Mouse (Mus musculus): ENCODE data around the gene H2-Q4. TPM values are rescaled to one million over a fixed set of nuclear protein-coding genes. Genes with fewer than 3 reads are reported as not detected.

H2-Q4 gene
- polyA plus RNA-seq (2017; shearing (Covaris generic)) = 49.6 TPM

DNA sequence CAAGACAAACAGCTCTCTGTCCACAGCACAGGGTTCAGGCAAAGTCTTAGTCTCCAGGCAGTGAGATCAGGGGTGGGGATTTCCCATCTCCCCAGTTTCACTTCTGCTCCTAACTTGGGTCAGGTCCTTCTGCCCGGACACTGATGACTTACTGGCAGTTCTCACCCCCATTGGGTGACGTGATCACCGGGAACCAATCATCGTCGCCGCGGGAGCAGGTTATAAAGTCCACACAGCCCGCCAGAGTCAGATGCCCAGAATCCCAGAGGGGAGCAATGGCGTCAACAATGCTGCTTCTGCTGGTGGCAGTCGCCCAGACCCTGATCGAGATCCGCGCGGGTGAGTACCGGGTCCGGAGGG is at the start of gene H2-Q4:
TSS of gene H2-Q4 (plus strand) at position 249 of the 360 bp plus-strand sequence.

DNA sequence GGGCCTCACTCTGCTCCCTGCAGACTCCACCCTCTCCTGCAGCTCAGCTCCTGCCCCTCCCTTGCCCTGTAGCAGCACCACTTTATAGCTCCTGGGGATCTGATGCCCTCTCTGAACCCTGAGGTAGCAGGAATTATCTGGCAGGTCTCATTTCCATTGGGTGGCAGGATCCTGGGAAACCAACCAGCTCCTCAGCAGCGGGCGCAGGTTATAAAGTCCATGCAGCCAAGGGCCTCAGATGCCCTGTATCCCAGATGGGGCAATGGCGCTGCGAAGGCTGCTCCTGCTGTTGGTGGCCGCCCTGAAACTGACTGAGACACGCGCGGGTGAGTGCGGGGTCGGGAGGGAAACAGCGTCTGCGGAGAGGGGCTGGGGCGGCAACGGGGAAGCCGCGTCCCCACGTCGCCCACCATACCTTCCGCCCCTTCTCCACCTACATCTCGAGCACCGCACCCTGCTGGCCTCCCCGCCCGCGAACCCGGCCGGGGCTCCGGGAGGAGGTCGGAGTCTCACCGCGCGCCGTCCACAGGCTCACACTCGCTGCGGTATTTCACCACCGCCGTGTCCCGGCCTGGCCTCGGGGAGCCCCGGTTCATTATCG is 37.2 kb upstream of the H2-Q4 start, which contains the start of gene H2-Q2:
TSS of gene H2-Q2 (plus strand) at position 172 of the 601 bp plus-strand sequence.

DNA sequence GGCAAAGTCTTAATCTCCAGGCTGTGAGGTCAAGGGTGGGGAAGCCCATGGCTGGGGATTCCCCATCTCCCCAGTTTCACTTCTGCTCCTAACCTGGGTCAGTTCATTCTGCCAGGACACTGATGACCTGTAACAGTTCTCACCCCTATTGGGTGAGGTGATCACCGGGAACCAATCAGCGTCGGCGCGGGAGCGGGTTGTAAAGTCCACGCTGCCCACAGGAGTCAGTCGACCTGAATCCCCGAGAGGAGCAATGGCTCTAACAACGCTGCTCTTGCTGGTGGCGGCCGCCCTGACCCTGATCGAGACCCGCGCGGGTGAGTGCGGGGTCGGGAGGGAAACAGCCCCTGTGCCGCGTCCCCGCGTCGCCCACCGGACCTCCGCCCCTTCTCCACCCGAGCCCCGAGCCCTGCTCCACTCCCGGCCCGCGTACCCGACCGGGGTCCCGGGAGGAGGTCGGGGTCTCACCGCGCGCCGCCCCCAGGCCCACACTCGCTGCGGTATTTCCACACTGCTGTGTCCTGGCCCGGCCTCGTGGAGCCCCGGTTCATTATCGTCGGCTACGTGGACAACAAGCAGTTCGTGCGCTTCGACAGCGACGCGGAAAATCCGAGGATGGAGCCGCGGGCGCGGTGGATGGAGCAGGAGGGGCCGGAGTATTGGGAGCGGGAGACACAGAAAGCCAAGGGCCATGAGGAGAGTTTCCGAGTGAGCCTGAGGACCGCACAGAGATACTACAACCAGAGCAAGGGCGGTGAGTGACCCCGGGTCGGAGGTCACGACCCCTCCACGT is 45.4 kb downstream of the H2-Q4 start, which contains the start of gene H2-Q6:
TSS of gene H2-Q6 (plus strand) at position 227 of the 793 bp plus-strand sequence.

Other genes with a start within 250 kb of the H2-Q4 start
- gene Apom, start 247.6 kb upstream of the H2-Q4 start, polyA plus RNA-seq (2017; shearing (Covaris generic)) = not detected
- 48.8 TPM for gene Bag6, start 244.4 kb upstream of the H2-Q4 start, polyA plus RNA-seq (2017; shearing (Covaris generic))
- 28.9 TPM for gene Prrc2a, start 214.7 kb upstream of the H2-Q4 start, polyA plus RNA-seq (2017; shearing (Covaris generic))
- gene Aif1, start 203.5 kb upstream of the H2-Q4 start, polyA plus RNA-seq (2017; shearing (Covaris generic)) = 4.8 TPM
- gene Lst1, start 191.2 kb upstream of the H2-Q4 start, polyA plus RNA-seq (2017; shearing (Covaris generic)) = 9.6 TPM
- 1,484 TPM for gene Ltb, start 185.2 kb upstream of the H2-Q4 start, polyA plus RNA-seq (2017; shearing (Covaris generic))
- gene Tnf, start 177.6 kb upstream of the H2-Q4 start, polyA plus RNA-seq (2017; shearing (Covaris generic)) = 56.7 TPM
- 152 TPM for gene Lta, start 174.3 kb upstream of the H2-Q4 start, polyA plus RNA-seq (2017; shearing (Covaris generic))
- gene Gm16181, start 158.8 kb upstream of the H2-Q4 start, polyA plus RNA-seq (2017; shearing (Covaris generic)) = 1.6 TPM
- gene Atp6v1g2, start 146.0 kb upstream of the H2-Q4 start, polyA plus RNA-seq (2017; shearing (Covaris generic)) = 6.4 TPM
- 16.8 TPM for gene Nfkbil1, start 143.8 kb upstream of the H2-Q4 start, polyA plus RNA-seq (2017; shearing (Covaris generic))
- 296 TPM for gene Ddx39b, start 137.9 kb upstream of the H2-Q4 start, polyA plus RNA-seq (2017; shearing (Covaris generic))
- gene H2-D1, start 116.9 kb upstream of the H2-Q4 start, polyA plus RNA-seq (2017; shearing (Covaris generic)) = 6,634 TPM
- 0.20 TPM for gene H2-Q1, start 59.2 kb upstream of the H2-Q4 start, polyA plus RNA-seq (2017; shearing (Covaris generic))
- 21.3 TPM for gene H2-Q2, start 37.4 kb upstream of the H2-Q4 start, polyA plus RNA-seq (2017; shearing (Covaris generic))
- gene H2-Q6, start 45.2 kb downstream of the H2-Q4 start, polyA plus RNA-seq (2017; shearing (Covaris generic)) = 973 TPM
- gene H2-Q7, start 59.5 kb downstream of the H2-Q4 start, polyA plus RNA-seq (2017; shearing (Covaris generic)) = 2,993 TPM
- 30.2 TPM for gene H2-Q10, start 90.5 kb downstream of the H2-Q4 start, polyA plus RNA-seq (2017; shearing (Covaris generic))
- not detected for gene Pou5f1, start 126.4 kb downstream of the H2-Q4 start, polyA plus RNA-seq (2017; shearing (Covaris generic))
- gene Tcf19, start 137.2 kb downstream of the H2-Q4 start, polyA plus RNA-seq (2017; shearing (Covaris generic)) = 21.5 TPM
- 17.8 TPM for gene Cchcr1, start 137.5 kb downstream of the H2-Q4 start, polyA plus RNA-seq (2017; shearing (Covaris generic))
- gene Psors1c2, start 153.6 kb downstream of the H2-Q4 start, polyA plus RNA-seq (2017; shearing (Covaris generic)) = not detected
- gene Cdsn, start 172.5 kb downstream of the H2-Q4 start, polyA plus RNA-seq (2017; shearing (Covaris generic)) = not detected
- not detected for gene 2300002M23Rik, start 187.8 kb downstream of the H2-Q4 start, polyA plus RNA-seq (2017; shearing (Covaris generic))
- gene Sfta2, start 221.9 kb downstream of the H2-Q4 start, polyA plus RNA-seq (2017; shearing (Covaris generic)) = not detected
- not detected for gene Gm9573, start 247.0 kb downstream of the H2-Q4 start, polyA plus RNA-seq (2017; shearing (Covaris generic))